Mouse (Mus musculus) ES-Bruce4 (cell line): ENCODE data around the gene Fbxl7. TPM values are rescaled to one million over a fixed set of nuclear protein-coding genes. Genes with fewer than 3 reads are reported as not detected.

Experiments used
- H3K27ac ChIP-seq: 2 replicates; pipeline ENCODE4 v1.5.1; 2012; ENCODE audit warnings: low read length, inconsistent platforms; ENCODE audit not compliant: insufficient read depth
- H3K27me3 ChIP-seq: 2 replicates; pipeline ENCODE4 v1.6.1; 2012; ENCODE audit warnings: mild to moderate bottlenecking, low read length, inconsistent platforms; ENCODE audit not compliant: control insufficient read depth, poor library complexity, insufficient read depth, severe bottlenecking
- H3K36me3 ChIP-seq: 2 replicates; pipeline ENCODE4 v1.6.1; 2012; ENCODE audit warnings: inconsistent platforms, mild to moderate bottlenecking, low read length, moderate library complexity; ENCODE audit not compliant: control insufficient read depth, poor library complexity, insufficient read depth, severe bottlenecking
- H3K4me1 ChIP-seq: one replicate; pipeline ENCODE4 v1.8.1; 2011; ENCODE audit warnings: low read length; ENCODE audit not compliant: control insufficient read depth, insufficient read depth
- H3K4me3 ChIP-seq: 2 replicates; pipeline ENCODE4 v1.5.1; 2011; ENCODE audit warnings: low read depth, mild to moderate bottlenecking, low read length
- H3K9ac ChIP-seq: 2 replicates; pipeline ENCODE4 v1.6.1; 2012; ENCODE audit warnings: low read depth, mild to moderate bottlenecking, inconsistent platforms; ENCODE audit not compliant: poor library complexity, severe bottlenecking
- H3K9me3 ChIP-seq: replicated peaks from 2 replicates; pipeline ENCODE4 v1.6.1; 2012; ENCODE audit warnings: mild to moderate bottlenecking, low read length, inconsistent platforms; ENCODE audit not compliant: control insufficient read depth, poor library complexity, insufficient read depth, severe bottlenecking
- CTCF ChIP-seq: IDR thresholded peaks from one replicate; pipeline ENCODE4 v1.8.1; 2011; ENCODE audit warnings: low read depth, low read length
- EP300 ChIP-seq: IDR thresholded peaks from 2 replicates; pipeline ENCODE4 v1.6.1; 2011; ENCODE audit warnings: low read depth, low read length; ENCODE audit not compliant: insufficient read depth
- POLR2A ChIP-seq: IDR thresholded peaks from one replicate; pipeline ENCODE4 v1.8.1; 2011; ENCODE audit warnings: low read length; ENCODE audit not compliant: insufficient read depth
- polyA plus RNA-seq: library from polyadenylated mRNA; stranded (reverse); fragments of >200 nt; gene quantifications from 2 replicates; pipeline ENCODE4 v1.2.4, GENCODE M21; 2011; ENCODE audit warnings: low read depth; ENCODE audit not compliant: missing spikeins, insufficient read depth, insufficient read length

Fbxl7 gene
- polyA plus RNA-seq, result 0.75 and 0.91 TPM in 2 replicates

DNA sequence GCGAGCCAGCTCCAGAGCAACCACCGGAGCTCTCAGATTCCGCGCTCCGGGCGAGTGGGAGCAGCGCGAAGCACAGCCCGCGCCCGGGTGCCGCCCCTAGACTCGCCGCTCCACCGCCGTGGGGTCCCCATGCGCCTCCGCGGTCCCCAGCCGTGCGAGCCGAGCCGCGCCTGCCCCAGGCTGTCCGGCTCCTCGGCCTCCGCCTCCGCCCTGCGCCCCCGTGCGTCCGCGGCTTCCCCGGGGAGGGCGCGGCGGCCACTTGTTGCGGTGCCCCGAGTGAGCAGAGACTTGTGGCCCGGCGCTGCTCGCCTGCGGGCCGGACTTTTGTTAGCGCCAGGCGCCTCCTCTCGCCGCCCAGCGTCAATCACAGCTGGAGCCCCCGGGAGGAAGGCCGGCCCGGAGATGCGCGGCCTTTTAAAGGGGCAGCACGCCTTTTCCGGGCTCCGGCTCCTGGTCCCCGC is at the start of gene Fbxl7:
Gene Fbxl7, minus strand, starts transcription at position 330 of the 461 bp plus-strand sequence.
- Histone ChIP-seq H3K4me1 (peaks cover 2% of the 10 kb centered on the region), H3K36me3 (no peaks in the 10 kb centered on the region), H3K9me3 (no peaks in the 10 kb centered on the region), H3K27ac (no peak within 1 kb of the TSS), H3K27me3 (peaks cover 10% of the 10 kb centered on the region), H3K4me3 (peak within 1 kb of the TSS; percentile 90), H3K9ac (peak within 1 kb of the TSS; percentile 80)
- TF ChIP-seq EP300 (no peak), CTCF (no peak), POLR2A (no peak)

- H3K9me3 ChIP-seq, result no peaks in the 10 kb centered on the region
- TF ChIP-seq CTCF (no peak), EP300 (no peak), POLR2A (no peak)
- no peaks in the 10 kb centered on the region for H3K36me3 ChIP-seq
- no peak overlapping the region for H3K4me3 ChIP-seq
- no peaks in the 10 kb centered on the region for H3K27me3 ChIP-seq
- H3K4me1 ChIP-seq, result no peaks in the 10 kb centered on the region
- H3K27ac ChIP-seq, result no peak overlapping the region
- H3K9ac ChIP-seq, result no peak overlapping the region
Observed at GRCm38 (mm10) chr15:26922026-26922425, 26.6 kb upstream of the Fbxl7 start.

- Histone ChIP-seq H3K9ac (no peak overlapping the region), H3K4me1 (no peaks in the 10 kb centered on the region), H3K27ac (no peak overlapping the region), H3K36me3 (no peaks in the 10 kb centered on the region), H3K27me3 (no peaks in the 10 kb centered on the region), H3K9me3 (peaks cover 9% of the 10 kb centered on the region; the same call in 1 of the 2 replicates), H3K4me3 (no peak overlapping the region)
- TF ChIP-seq EP300 (no peak), CTCF (no peak)
Observed at GRCm38 (mm10) chr15:26913427-26913826, 18.0 kb upstream of the Fbxl7 start.

GRCm38 (mm10) chr15:26895761-26896160 is 381 bp upstream of the Fbxl7 start:
- Histone ChIP-seq H3K4me1 (peaks cover 2% of the 10 kb centered on the region), H3K9me3 (no peaks in the 10 kb centered on the region), H3K27ac (no peak overlapping the region)

DNA sequence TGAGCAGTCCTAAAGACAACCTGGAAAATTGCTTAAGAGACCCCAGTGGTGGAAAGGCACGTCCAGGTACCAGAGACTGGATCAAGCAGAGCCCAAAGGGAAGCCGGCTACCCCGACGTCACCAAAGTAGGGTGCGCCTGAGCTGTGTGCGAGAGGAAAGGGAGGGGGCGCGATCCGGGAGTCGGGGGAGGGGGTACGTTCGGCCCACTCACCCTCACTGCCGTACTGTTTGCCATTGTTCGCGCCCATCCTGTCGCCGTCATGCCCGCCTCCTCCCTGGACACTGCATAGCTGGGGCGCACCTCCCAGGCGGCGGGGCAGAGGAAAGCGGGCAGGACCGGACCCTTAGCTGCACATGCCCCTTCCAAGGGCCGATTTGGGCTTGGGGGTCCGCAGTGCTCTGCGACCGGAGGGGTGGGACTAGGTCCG is 565 bp downstream of the Fbxl7 start:
- H3K4me3 ChIP-seq, result peak overlapping the region; percentile 90
- H3K27me3 ChIP-seq, result peaks cover 10% of the 10 kb centered on the region

More at GRCm38 (mm10) chr15:26895761-26896160, 381 bp upstream of the Fbxl7 start:
- Histone ChIP-seq H3K36me3 (no peaks in the 10 kb centered on the region), H3K4me3 (peak overlapping the region; percentile 90), H3K27me3 (peaks cover 10% of the 10 kb centered on the region), H3K9ac (peak overlapping the region; percentile 80)
- no peak for TF ChIP-seq EP300
- TF ChIP-seq POLR2A, result no peak
- no peak for TF ChIP-seq CTCF

DNA sequence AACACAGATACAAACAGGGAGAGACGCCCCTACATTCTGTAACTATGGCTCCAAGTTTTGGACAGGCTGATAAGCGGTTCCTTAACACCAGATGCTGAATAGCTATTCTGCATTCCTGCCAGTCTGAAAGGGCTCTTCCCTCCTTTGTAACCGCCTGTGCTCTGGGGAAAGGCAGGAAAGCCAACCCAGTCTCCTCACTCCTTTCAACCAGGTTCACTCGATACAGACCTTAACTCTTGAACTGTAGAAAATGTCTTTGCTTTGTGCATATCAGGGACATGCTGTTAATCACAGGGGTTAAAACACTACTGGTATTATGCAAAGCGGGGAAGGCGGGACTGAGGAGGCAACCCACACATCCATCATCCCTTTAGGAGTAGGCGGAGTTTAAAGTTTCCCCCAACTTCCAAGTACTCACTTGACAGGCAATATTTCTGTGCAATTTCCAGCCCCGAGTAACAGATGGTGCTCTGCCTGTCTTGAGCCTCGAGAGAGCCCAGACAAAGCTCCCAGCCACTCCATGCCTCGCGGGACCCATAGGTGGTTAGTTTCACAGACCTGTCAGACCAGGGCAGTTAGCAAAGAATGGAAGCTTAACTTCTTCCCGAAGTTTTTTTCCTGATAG is 1.2 kb downstream of the Fbxl7 start:
- Histone ChIP-seq H3K9ac (no peak overlapping the region), H3K27ac (no peak overlapping the region), H3K36me3 (no peaks in the 10 kb centered on the region), H3K4me1 (peaks cover 2% of the 10 kb centered on the region), H3K27me3 (peaks cover 10% of the 10 kb centered on the region), H3K4me3 (peak overlapping the region; percentile 90), H3K9me3 (no peaks in the 10 kb centered on the region)
- TF ChIP-seq POLR2A (no peak), CTCF (no peak), EP300 (no peak)

More for the DNA sequence above, 565 bp downstream of the Fbxl7 start:
- H3K9ac ChIP-seq, result peak overlapping the region; percentile 80
- no peak overlapping the region for H3K27ac ChIP-seq
- H3K4me1 ChIP-seq, result peaks cover 2% of the 10 kb centered on the region
- no peaks in the 10 kb centered on the region for H3K9me3 ChIP-seq
- no peaks in the 10 kb centered on the region for H3K36me3 ChIP-seq
- TF ChIP-seq EP300 (no peak), CTCF (no peak), POLR2A (no peak)
